31 mouse cellular contexts compared by ENCODE assay signal in the genomic region with DNA sequence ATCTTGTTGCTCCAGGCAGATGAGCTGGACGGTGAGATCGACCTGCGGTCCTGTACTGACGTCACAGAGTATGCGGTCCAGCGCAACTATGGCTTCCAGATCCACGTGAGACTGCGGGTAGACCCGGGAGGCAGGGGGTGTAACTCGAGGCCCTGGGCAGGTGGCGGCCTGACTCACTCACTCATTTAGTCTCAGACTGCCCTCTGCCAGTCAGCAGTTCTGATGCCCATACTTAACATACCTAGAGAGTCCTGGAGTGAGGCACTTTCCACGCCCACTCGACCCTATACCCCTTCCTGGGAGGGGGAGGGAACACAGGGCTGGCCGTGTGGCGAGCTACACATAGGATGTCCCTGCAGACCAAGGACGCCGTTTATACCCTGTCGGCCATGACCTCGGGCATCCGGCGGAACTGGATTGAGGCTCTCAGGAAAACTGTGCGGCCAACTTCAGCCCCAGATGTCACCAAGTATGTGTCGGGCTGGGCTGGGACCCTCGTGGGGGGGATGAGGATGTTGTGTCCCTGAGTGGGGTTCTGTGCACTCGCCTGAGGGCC. TPM values are rescaled to one million over a fixed set of nuclear protein-coding genes. Genes with fewer than 3 reads are reported as not detected.
DNase-seq lines count a peak whose midpoint lies in the region; ATAC-seq lines count a peak whose summit lies in the region.
"Had no signal": no experiment of that assay in that cellular context is flagged by ENCODE, and none has a peak within 500 bp of the region (broad histone marks: within the 10 kb centered on the region; RNA-seq: fewer than 3 reads in every experiment).

No protein-coding gene starts in this region.

- H3K27me3 ChIP-seq in heart, embryonic 12.5 days (replicated peaks) = no peaks in the 10 kb centered on the region
- H3K27me3 ChIP-seq in kidney, embryonic 15.5 days = no peaks in the 10 kb centered on the region
- H3K27me3 ChIP-seq: embryonic facial prominence, embryonic 13.5 days; forebrain, embryonic 12.5 days; forebrain, embryonic 15.5 days; heart, embryonic 15.5 days had no signal

- ATAC-seq in heart, embryonic 12.5 days (ENCODE audit: insufficient number of reproducible peaks, low FRiP score) = peak; percentile 9; the same call in 1 of the 2 replicates
- no peak for ATAC-seq in kidney, embryonic 15.5 days (replicated peaks; ENCODE audit: low FRiP score)
- ATAC-seq: forebrain, embryonic 15.5 days; hindbrain, postnatal 0 days; inflammation-experienced regulatory T-cells, adult 6 months; intestine, embryonic 16.5 days had no signal

- H3K4me3 ChIP-seq in heart, embryonic 12.5 days = no peak overlapping the region
- no peak overlapping the region for H3K4me3 ChIP-seq in kidney, embryonic 15.5 days (replicated peaks)
- H3K4me3 ChIP-seq: embryonic facial prominence, embryonic 10.5 days; embryonic facial prominence, embryonic 13.5 days; erythroblast, embryonic 14.5 days; forebrain, embryonic 12.5 days; forebrain, embryonic 15.5 days; heart, embryonic 15.5 days had no signal

- H3K9me3 ChIP-seq in heart, embryonic 12.5 days (replicated peaks) = no peaks in the 10 kb centered on the region
- no peaks in the 10 kb centered on the region for H3K9me3 ChIP-seq in kidney, embryonic 15.5 days (replicated peaks)
- H3K9me3 ChIP-seq: embryonic facial prominence, embryonic 10.5 days; embryonic facial prominence, embryonic 13.5 days; forebrain, embryonic 12.5 days; forebrain, embryonic 15.5 days; heart, embryonic 15.5 days had no signal

- DNase-seq in adrenal gland, adult (ENCODE audit: inconsistent age in 2 of 2, low spot score in 1 of 2) = peak; percentile 68 to 86
- no peak for DNase-seq in adrenal gland, postnatal 4 days (ENCODE audit: low spot score in 2 of 2)
- DNase-seq in adrenal gland, postnatal 14 days = peak; percentile 53
- no peak for DNase-seq in adrenal gland, postnatal 36 days
- DNase-seq in heart, postnatal 14 days = no peak
- DNase-seq in kidney, postnatal 4 days = peak; percentile 37 to 62
- DNase-seq: cerebellum, adult 18-20 months; cerebellum, adult 9-10 months; cerebellum, postnatal 25 days; embryo, embryonic 11 days; gastrocnemius, postnatal 10 days; heart, adult 11 months; heart, postnatal 10 days; heart, postnatal 4 days; kidney, adult 2 months had no signal

- peaks cover 45% of the 10 kb centered on the region for H3K4me1 ChIP-seq in heart, embryonic 12.5 days (replicated peaks)
- peaks cover 28% of the 10 kb centered on the region for H3K4me1 ChIP-seq in kidney, embryonic 15.5 days

- no peak overlapping the region for H3K9ac ChIP-seq in heart, embryonic 12.5 days
- no peak overlapping the region for H3K9ac ChIP-seq in kidney, embryonic 15.5 days
- H3K9ac ChIP-seq: embryonic facial prominence, embryonic 13.5 days; forebrain, embryonic 12.5 days; forebrain, embryonic 15.5 days; heart, embryonic 15.5 days; hindbrain, embryonic 14.5 days had no signal

- H3K4me2 ChIP-seq in heart, embryonic 12.5 days = no peak overlapping the region
- H3K4me2 ChIP-seq in kidney, embryonic 15.5 days = no peak overlapping the region
- H3K4me2 ChIP-seq: embryonic facial prominence, embryonic 13.5 days; forebrain, embryonic 12.5 days; forebrain, embryonic 15.5 days; heart, embryonic 11.5 days; heart, embryonic 15.5 days; hindbrain, embryonic 14.5 days had no signal

- intact Hi-C loops in heart, postnatal 14 days (cut with DNase I) = loop anchor here (2.0 kb wide), 1 partner anchor 34 kb away; no protein-coding TSS in a partner anchor

- peaks cover 85% of the 10 kb centered on the region for H3K36me3 ChIP-seq in heart, embryonic 12.5 days
- H3K36me3 ChIP-seq in kidney, embryonic 15.5 days = peaks cover 87% of the 10 kb centered on the region

- no peak overlapping the region for H3K27ac ChIP-seq in heart, embryonic 12.5 days (ENCODE audit: poor library complexity, severe bottlenecking)
- H3K27ac ChIP-seq in kidney, embryonic 15.5 days = no peak overlapping the region
- H3K27ac ChIP-seq: embryonic facial prominence, embryonic 10.5 days; embryonic facial prominence, embryonic 13.5 days; forebrain, embryonic 12.5 days; forebrain, embryonic 15.5 days; heart, embryonic 15.5 days; hindbrain, embryonic 14.5 days; hindbrain, postnatal 0 days had no signal

- 91% methylated on average over 25 of the region's 25 CpGs for WGBS in heart, embryonic 12.5 days
- WGBS in kidney, embryonic 15.5 days = 84% methylated on average over 25 of the region's 25 CpGs

RNA-seq across cellular contexts. Expression of a gene that starts 37.2 kb away (rescaled TPM):
- total RNA-seq in adrenal gland, postnatal 4 days (2021) = 100 to 1,000 TPM; 361 to 374 TPM
- 162 and 178 TPM in 2 replicates for total RNA-seq in adrenal gland, postnatal 14 days (2021)
- total RNA-seq in adrenal gland, postnatal 36 days (2021) = 100 to 1,000 TPM; 127 to 173 TPM
- 294 and 300 TPM in 2 replicates for polyA plus RNA-seq in heart, embryonic 12.5 days (2016; fragmentation: Nextera tagmentation; extraction: Ambion mirVana)
- 100 to 1,000 TPM; 104 to 128 TPM for total RNA-seq in heart, postnatal 14 days (2021)
- polyA plus RNA-seq in kidney, embryonic 15.5 days (2015; fragmentation: Nextera tagmentation; extraction: Ambion mirVana) = 513 and 545 TPM in 2 replicates

RNA-seq across cellular contexts. Expression of a gene that starts 43.5 kb away (rescaled TPM):
- total RNA-seq in adrenal gland, postnatal 4 days (2021) = 100 to 1,000 TPM in 1 of 2 experiments, 10 to 100 TPM in 1; 96.9 to 112 TPM
- 82.2 and 85.0 TPM in 2 replicates for total RNA-seq in adrenal gland, postnatal 14 days (2021)
- total RNA-seq in adrenal gland, postnatal 36 days (2021) = 100 to 1,000 TPM; 111 to 142 TPM
- polyA plus RNA-seq in heart, embryonic 12.5 days (2016; fragmentation: Nextera tagmentation; extraction: Ambion mirVana) = 59.4 and 64.1 TPM in 2 replicates
- total RNA-seq in heart, postnatal 14 days (2021) = 10 to 100 TPM; 44.6 to 49.6 TPM
- 62.9 and 66.6 TPM in 2 replicates for polyA plus RNA-seq in kidney, embryonic 15.5 days (2015; fragmentation: Nextera tagmentation; extraction: Ambion mirVana)

RNA-seq across cellular contexts. Expression of a gene that starts 50.6 kb away (rescaled TPM):
- total RNA-seq in adrenal gland, postnatal 4 days (2021) = 1 to 10 TPM in 1 of 2 experiments, under 1 TPM in 1; 0.65 to 1.1 TPM
- 0.41 and 0.78 TPM in 2 replicates for total RNA-seq in adrenal gland, postnatal 14 days (2021)
- under 1 TPM; 0.30 to 0.36 TPM for total RNA-seq in adrenal gland, postnatal 36 days (2021)
- not detected in 2 replicates for polyA plus RNA-seq in heart, embryonic 12.5 days (2016; fragmentation: Nextera tagmentation; extraction: Ambion mirVana)
- total RNA-seq in heart, postnatal 14 days (2021) = not detected
- 0.12 and 0.30 TPM in 2 replicates for polyA plus RNA-seq in kidney, embryonic 15.5 days (2015; fragmentation: Nextera tagmentation; extraction: Ambion mirVana)
- total RNA-seq: gastrocnemius, postnatal 4 days; heart, adult 8-10 months; heart, postnatal 10 days; heart, postnatal 4 days had no signal
- polyA plus RNA-seq: embryonic facial prominence, embryonic 10.5 days; embryonic facial prominence, embryonic 13.5 days; erythroblast, embryonic 14.5 days; forebrain, embryonic 12.5 days; forebrain, embryonic 15.5 days; heart, embryonic 11.5 days; heart, embryonic 15.5 days; hindbrain, embryonic 11.5 days; hindbrain, embryonic 14.5 days; inflammation-experienced regulatory T-cells, adult 6 months had no signal

RNA-seq across cellular contexts. Expression of a gene that starts 56.3 kb away (rescaled TPM):
- total RNA-seq in adrenal gland, postnatal 4 days (2021) = 10 to 100 TPM; 40.0 to 47.3 TPM
- 37.0 and 44.4 TPM in 2 replicates for total RNA-seq in adrenal gland, postnatal 14 days (2021)
- 10 to 100 TPM; 41.5 to 47.4 TPM for total RNA-seq in adrenal gland, postnatal 36 days (2021)
- 37.9 and 39.9 TPM in 2 replicates for polyA plus RNA-seq in heart, embryonic 12.5 days (2016; fragmentation: Nextera tagmentation; extraction: Ambion mirVana)
- 10 to 100 TPM; 13.6 to 14.3 TPM for total RNA-seq in heart, postnatal 14 days (2021)
- 54.6 and 58.9 TPM in 2 replicates for polyA plus RNA-seq in kidney, embryonic 15.5 days (2015; fragmentation: Nextera tagmentation; extraction: Ambion mirVana)

Comparison
In these comparisons a context has a peak if more than half of its experiments do, and no peak if none do; other contexts are left out.
1. DNase-seq: peak in adrenal gland, adult (2 of 2), adrenal gland, postnatal 14 days (single experiment) and kidney, postnatal 4 days (2 of 2); none in adrenal gland, postnatal 4 days (0 of 2), adrenal gland, postnatal 36 days (0 of 2) and heart, postnatal 14 days (0 of 2).